Mouse (Mus musculus): ENCODE measurements at regions not wholly inside any gene's neighbourhood (a gene's known extent, or its start where the extent isn't known, plus 50 kb on each side); places are given as distances from the start of the nearest gene placed in this dataset.

DNA sequence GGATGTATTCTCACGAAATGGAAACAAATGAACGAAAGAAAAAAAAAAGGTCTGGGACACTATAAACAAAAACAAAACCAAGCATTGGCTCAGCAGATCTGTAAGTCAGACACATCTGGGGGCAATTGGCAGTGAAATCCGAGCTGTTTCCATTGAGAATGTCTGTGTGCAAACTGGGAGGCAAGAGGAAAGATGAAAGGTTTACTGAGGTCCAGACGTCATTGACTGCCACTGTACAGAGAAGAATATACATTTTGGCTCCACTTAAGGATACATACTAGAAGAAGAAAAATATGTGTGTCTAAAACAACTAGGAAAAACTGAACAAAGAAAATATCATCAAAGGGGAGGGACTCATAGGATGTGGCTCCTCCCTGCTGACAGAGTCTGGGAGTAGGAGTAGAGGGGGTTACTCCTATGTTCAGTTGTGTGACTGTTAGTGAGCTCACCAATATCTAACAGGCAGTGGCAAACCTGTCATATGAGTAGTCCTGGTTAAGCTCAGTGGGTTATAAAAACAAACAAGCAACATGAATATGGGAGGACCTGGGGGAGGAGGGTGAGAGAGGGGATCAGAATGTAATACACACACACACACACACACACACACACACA is 72.2 kb upstream of the Zkscan2 start:
- TF ChIP-seq POLR2A (IDR thresholded peaks at IDR 0.05; ENCODE audit: low read depth, low read length) (no peak), CTCF (IDR thresholded peaks at IDR 0.05; ENCODE audit: extremely low read depth, insufficient read length, insufficient replicate concordance, low read depth, low read length) (no peak)
